Mouse (Mus musculus): ENCODE measurements around the gene Opcml. TPM values are rescaled to one million over a fixed set of nuclear protein-coding genes. Genes with fewer than 3 reads are reported as not detected.

Opcml gene
- polyA plus RNA-seq, 1 experiment = 0.11 TPM

DNA sequence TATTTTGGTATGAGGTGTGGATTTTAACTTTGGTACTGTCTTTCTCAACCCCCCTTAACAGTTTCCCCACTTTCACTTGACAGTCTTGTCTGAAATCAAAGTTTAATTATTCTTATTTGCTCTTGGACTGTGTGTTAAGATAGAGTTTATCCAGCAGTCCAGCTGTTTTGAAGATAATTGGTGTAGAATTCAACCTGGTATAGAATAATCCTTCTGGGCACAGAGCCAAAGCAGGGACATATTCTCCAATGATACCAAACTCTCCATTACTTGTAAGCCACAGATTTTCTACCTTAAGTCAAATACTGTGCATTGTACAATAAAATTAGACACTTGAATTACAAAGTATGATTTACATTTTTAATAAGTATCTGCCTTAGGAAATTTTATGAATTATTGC lies 852.2 kb downstream of the Opcml start:
- DNase-seq (ENCODE audit: low read depth, low spot score) = no peak

DNA sequence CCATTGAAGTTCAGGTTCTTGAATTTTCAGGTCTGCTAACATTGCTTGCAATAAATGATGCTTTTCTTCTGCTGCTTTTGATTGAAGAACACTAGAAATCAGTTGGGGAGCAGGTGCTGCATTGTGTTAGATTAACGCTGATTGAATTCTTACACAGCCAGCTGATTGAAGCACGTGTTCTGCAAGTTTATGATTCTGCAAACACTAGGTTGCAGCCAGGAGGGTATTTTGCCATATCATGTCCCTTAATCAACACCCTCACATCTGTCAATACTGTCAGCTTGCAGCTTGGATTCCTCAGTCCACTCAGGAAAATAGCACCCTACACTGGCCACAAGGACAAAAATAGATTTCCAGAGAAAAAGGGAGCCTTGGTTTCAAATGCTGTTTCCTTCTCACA lies 853.5 kb downstream of the Opcml start:
- WGBS = 52% methylated on average over 2 of the region's 2 CpGs
- no peak for DNase-seq (ENCODE audit: low read depth, low spot score)

DNA sequence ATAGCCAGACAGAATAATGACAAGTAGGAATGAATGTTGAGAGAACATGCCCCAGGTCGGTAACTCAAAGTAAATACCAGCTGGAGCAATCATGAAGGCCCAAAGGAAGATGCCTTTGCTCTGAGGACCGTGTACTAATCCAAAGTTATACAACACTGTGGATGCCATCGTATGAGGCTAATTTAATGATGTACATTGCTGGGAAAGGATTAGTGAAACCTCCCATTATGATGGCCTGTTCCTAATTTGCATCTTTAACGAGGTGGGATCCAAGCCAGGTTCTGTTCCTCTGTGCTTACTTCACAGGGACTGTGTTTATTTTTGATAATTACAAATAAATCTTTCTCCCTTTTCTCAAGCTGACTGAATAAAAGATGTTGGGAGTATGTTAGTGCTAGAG lies 859.5 kb downstream of the Opcml start:
- DNase-seq (ENCODE audit: low read depth, low spot score) = no peak
- WGBS = 42% methylated on average over 4 of the region's 4 CpGs

GRCm38 (mm10) chr9:28659996-28660395 lies 869.4 kb downstream of the Opcml start:
- WGBS = 73% methylated on average over 2 of the region's 2 CpGs
- no peak for DNase-seq (ENCODE audit: low read depth, low spot score)

- 79% methylated on average over 3 of the region's 3 CpGs for WGBS
- DNase-seq (ENCODE audit: low read depth, low spot score) = no peak
Measured at GRCm38 (mm10) chr9:28662882-28663281, 872.3 kb downstream of the Opcml start.

DNA sequence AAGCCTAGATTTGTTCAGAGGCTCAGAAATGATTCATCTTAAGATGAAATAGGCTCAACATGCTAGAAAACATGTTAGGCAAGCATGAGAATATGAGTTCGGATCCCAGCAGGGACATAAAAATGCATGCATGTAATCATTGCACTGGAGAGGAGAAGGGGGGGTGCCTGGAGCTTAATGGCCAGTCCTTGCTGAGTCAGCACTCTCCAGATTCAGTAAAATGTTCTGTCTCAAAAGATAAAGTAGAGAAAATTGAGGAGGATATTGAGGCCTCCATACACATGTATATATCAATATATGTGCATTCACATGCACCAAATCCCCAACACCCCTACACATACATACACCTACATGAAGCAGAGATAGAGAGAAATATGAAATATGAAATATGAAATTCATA lies 889.7 kb downstream of the Opcml start:
- 82% methylated on average over 1 of the region's 1 CpGs for WGBS
- no peak for DNase-seq (ENCODE audit: low read depth, low spot score)

DNA sequence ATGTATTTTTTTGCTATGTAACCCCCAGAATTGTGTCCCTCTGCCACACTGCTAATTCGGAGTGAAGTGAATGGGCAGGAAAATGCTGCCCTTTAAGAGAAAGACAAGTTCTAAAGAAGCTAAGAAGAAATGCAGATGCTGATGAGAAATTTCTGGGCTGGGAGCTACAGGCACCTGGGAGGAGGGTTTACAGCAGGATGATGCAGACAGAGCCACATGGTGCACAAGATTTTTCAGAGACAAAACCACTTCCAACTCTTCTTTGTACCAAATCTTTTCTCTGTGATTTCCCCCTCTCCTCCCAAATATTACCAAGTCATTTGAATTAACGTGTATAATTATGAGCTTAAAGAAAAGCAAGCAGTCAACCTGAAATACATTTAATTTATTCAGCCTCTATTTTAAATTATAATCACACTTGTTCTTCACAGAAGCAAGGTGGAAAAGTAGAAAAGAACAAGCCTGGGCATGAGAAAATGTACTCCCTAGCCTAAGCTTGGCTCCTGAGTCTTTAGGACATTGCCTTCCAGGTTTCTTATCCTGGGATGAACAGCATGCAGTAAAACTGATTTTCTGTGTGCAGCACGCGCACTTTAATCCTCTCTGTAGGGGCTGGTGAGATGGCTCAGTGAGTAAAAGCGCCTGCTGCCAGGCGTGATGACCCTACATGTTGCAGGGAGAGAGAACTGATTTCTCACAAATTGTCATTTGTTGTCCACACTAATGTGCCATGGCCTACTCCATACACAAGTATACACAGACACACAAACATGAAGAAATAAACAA lies 890.9 kb downstream of the Opcml start:
- DNase-seq (ENCODE audit: low read depth, low spot score) = no peak
- 74% methylated on average over 6 of the region's 6 CpGs for WGBS

DNA sequence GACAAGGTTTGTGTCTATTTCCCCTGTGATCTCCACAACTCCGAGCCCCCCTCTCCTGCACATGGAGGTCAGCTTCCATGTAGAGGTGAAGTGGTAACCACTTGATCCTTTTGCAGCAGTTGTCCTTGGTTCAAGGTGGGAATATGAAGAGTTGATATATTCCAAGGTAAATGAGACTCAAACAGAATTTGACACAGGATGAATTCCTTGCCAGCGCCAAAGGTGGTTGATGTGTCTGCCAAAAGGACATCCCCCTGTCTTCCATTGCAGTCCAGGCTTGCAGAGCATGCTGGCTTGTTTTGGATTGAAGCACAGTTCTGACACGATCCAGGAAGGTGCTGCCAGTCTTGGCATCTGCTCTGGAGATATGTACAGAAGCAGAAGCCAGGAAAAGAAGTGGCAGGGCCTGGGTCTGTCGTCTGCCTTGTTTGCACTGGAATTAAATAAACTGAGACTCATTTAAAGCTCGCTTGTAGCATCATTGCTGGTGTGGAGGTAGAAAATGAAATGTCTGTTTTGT lies 893.4 kb downstream of the Opcml start:
- no peak for DNase-seq (ENCODE audit: low read depth, low spot score)
- WGBS = 53% methylated on average over 5 of the region's 5 CpGs

DNA sequence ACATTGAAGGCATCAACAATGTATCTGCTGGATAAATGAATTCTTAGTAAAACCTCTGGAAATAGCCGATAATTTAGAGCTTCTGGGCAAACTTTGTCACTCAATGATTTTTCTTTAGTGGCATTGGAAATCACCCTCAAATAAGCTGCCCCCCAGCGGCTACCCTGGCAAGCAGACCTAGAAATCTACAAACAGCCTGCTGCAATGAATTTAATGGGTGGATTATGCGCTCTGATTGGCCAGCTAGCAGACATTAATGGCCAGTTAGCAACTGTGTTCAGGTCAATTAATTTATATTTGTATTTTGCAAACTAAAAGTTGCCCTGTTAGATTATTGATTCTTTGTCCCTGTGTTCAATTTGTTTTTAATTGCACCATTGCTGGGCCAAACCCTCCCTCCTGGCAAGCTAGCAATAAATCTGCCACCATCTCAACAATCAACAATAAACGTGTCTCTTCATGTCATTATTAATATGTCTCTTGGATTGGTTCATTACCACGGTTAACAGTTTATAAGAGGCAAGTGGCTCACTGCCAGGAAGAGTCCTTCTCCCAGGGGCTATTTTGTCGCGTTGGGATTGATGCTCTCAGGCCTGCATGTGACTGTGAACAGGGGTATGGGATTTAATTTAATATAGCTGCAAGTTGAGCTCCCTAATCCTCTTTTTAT lies 896.5 kb downstream of the Opcml start:
- WGBS = 68% methylated on average over 7 of the region's 7 CpGs
- no peak for DNase-seq (ENCODE audit: low read depth, low spot score)

GRCm38 (mm10) chr9:28690134-28690533 lies 899.6 kb downstream of the Opcml start:
- no peak for DNase-seq (ENCODE audit: low read depth, low spot score)
- WGBS = 51% methylated on average over 2 of the region's 2 CpGs

- 76% methylated on average over 4 of the region's 4 CpGs for WGBS
- DNase-seq (ENCODE audit: low read depth, low spot score) = no peak
Measured at GRCm38 (mm10) chr9:28705796-28706195, 915.2 kb downstream of the Opcml start.

GRCm38 (mm10) chr9:28714544-28714943 lies 924.0 kb downstream of the Opcml start:
- WGBS = 85% methylated on average over 2 of the region's 2 CpGs
- no peak for DNase-seq (ENCODE audit: low read depth, low spot score)

DNA sequence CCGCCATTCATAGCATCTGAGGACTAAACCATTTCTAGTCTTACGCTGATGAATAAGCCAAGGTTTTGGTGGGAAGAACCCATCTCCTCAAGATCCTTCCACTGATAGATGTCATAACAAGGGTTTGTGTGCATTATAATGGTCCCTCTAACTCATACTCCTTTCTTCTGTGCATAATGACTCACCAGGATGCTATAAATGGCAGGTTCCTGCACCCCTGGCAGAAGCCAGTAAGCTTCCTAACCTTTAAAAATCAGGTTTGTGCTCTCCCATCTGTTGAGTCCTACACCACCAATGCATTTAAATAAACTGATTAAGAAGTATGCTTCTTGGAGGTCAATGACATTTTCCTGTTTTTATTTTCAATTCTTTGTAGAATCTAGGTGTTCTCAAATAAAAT lies 929.6 kb downstream of the Opcml start:
- DNase-seq (ENCODE audit: low read depth, low spot score) = no peak
- WGBS = 86% methylated on average over 2 of the region's 2 CpGs

GRCm38 (mm10) chr9:28731811-28732602 lies 941.4 kb downstream of the Opcml start:
- 61% methylated on average over 10 of the region's 10 CpGs for WGBS
- DNase-seq (ENCODE audit: low read depth, low spot score) = no peak

DNA sequence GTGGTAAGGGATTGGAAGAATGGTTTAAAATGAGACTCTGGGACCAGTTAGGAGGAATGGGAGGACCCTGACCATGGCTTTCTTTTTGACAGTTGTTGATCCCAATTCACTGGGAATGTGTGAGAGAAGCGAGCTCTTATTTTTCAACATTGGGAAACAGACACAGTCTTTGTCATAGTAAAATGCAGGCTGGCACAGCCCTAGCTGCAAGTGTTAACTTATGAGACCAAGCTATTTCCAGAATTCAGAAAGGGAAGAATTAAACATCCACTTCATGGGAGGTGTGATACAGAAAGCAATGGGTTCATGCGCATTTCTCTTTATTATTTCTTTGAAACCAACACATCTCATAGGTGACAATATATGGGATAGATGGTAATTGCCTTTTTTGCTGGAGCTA lies 947.4 kb downstream of the Opcml start:
- WGBS = 91% methylated on average over 2 of the region's 2 CpGs
- no peak for DNase-seq (ENCODE audit: low read depth, low spot score)

GRCm38 (mm10) chr9:28738451-28738860 lies 947.9 kb downstream of the Opcml start:
- DNase-seq (ENCODE audit: low read depth, low spot score) = no peak
- 63% methylated on average over 1 of the region's 1 CpGs for WGBS

GRCm38 (mm10) chr9:28744771-28745170 lies 954.2 kb downstream of the Opcml start:
- WGBS = 59% methylated on average over 3 of the region's 3 CpGs
- DNase-seq (ENCODE audit: low read depth, low spot score) = no peak

DNA sequence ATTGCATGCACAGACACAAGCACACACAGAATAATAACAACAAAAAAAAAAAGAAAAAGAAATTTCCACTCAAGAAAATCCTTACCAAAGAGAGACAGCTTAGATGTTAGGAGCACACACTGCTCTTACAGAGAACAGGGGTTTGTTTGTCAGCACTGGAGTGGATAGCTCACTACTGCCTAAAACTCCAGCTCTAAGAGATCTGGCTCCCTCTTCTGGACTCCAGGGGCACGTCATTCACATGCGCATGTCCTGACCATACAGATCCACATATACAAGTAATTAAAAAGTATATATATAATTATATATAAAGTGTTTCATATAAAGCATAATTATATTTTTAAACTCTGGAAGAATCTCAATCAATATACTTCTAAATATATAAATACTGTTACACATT lies 958.3 kb downstream of the Opcml start:
- DNase-seq (ENCODE audit: low read depth, low spot score) = no peak
- 83% methylated on average over 2 of the region's 2 CpGs for WGBS

DNA sequence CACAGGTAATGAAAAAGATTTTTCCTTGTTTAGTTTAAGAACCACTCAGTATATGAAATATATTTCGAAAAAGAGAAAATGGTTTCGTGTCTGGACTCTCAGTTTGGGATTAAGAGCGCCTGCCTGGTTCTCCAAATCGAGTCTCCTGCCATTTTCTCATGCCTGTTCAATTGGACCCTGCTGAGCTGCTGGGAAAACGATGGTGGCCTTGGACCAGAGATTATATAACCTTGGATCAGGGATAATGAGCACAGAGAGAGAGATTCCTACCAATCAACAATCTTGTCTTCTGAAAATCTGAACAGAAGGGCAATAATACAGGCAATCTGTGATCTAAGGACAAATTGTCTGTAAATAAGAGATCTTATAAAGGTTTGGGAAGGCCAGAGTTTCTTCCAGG lies 962.3 kb downstream of the Opcml start:
- no peak for DNase-seq (ENCODE audit: low read depth, low spot score)
- WGBS = 55% methylated on average over 5 of the region's 5 CpGs

DNA sequence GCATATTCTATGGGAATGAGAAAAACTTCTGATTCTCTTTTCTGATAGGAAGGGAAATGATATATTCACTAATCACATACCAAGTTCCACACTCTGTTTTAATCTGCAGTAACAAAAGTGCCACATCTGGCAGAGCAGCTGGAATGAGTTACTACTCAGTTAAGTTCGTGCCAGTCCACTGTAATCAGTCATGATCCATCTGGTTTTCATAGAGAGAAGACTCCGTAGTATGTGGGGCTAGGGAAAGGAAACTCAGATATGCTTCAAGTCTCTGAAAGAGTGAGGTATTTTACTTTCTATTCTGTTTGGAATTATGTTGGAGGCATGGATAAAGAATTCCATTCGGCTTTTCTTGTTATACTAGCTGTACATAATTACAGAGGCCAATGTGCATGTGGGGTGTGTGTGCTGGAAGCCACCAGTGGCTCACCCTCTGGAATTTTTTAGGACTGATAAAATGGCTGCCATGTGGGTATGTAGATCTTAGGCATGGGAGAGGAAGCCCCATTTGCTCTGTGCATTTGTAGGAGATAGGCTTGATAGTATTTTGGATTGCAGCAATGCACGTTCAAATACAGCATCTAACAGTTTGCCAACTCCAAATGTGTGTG lies 966.4 kb downstream of the Opcml start:
- DNase-seq (ENCODE audit: low read depth, low spot score) = no peak
- 74% methylated on average over 4 of the region's 4 CpGs for WGBS

Data from large intestine, adult 2 months (tissue).